9 mouse cellular contexts compared by ENCODE assay signal in genomic region chr5:142700842-142701589, GRCm38 (mm10). TPM values are rescaled to one million over a fixed set of nuclear protein-coding genes. Genes with fewer than 3 reads are reported as not detected.
DNase-seq lines count a peak whose midpoint lies in the region; ATAC-seq lines count a peak whose summit lies in the region.
"Had no signal": no experiment of that assay in that cellular context is flagged by ENCODE, and none has a peak within 500 bp of the region (broad histone marks: within the 10 kb centered on the region; RNA-seq: fewer than 3 reads in every experiment).

No protein-coding gene starts in this region.

- no peaks in the 10 kb centered on the region for H3K9me3 ChIP-seq in hindbrain, embryonic 15.5 days
- H3K9me3 ChIP-seq in liver, embryonic 16.5 days (replicated peaks; ENCODE audit: control insufficient read depth, low read length) = no peaks in the 10 kb centered on the region

- H3K9ac ChIP-seq in hindbrain, embryonic 15.5 days = 0 out of 2 replicates have a peak overlapping the region, but pooled peaks have one; percentile 11
- no peak overlapping the region for H3K9ac ChIP-seq in liver, embryonic 16.5 days (ENCODE audit: low read depth, low read length)

- peak; percentile 56 for ATAC-seq in hindbrain, embryonic 15.5 days (ENCODE audit: low FRiP score, low read depth)
- 0 out of 2 replicates have a peak, but pooled peaks have one; percentile 14 for ATAC-seq in liver, embryonic 16.5 days (ENCODE audit: low read depth)

- peaks cover 30% of the 10 kb centered on the region for H3K4me1 ChIP-seq in hindbrain, embryonic 15.5 days (replicated peaks)
- H3K4me1 ChIP-seq in liver, embryonic 16.5 days (ENCODE audit: control insufficient read depth, low read depth, low read length) = peaks cover 7% of the 10 kb centered on the region; the same call in 1 of the 2 replicates

- 0 out of 2 replicates have a peak, but pooled peaks cover 3% of the 10 kb centered on the region for H3K27me3 ChIP-seq in hindbrain, embryonic 15.5 days
- peaks cover 44% of the 10 kb centered on the region for H3K27me3 ChIP-seq in liver, embryonic 16.5 days (ENCODE audit: control insufficient read depth, insufficient read depth, low read depth, low read length)

- peak; percentile 72 for DNase-seq in cerebellum, adult 11 months
- DNase-seq in cerebellum, postnatal 4 days (ENCODE audit: low spot score in 2 of 2) = no peak
- DNase-seq in cerebellum, adult 18-20 months = peak; percentile 62 to 64
- peak; percentile 35 for DNase-seq in retina, embryonic 14.5 days (ENCODE audit: low spot score)
- no peak for DNase-seq in adrenal gland, adult 8-10 months
- DNase-seq in frontal cortex, adult 2 months (ENCODE audit: extremely low spot score in 1 of 2, low spot score in 1 of 2) = no peak

- H3K36me3 ChIP-seq in hindbrain, embryonic 15.5 days = peaks cover 10% of the 10 kb centered on the region
- no peaks in the 10 kb centered on the region for H3K36me3 ChIP-seq in liver, embryonic 16.5 days (ENCODE audit: control insufficient read depth, insufficient read depth)

- H3K4me2 ChIP-seq in hindbrain, embryonic 15.5 days = peak overlapping the region; percentile 81
- no peak overlapping the region for H3K4me2 ChIP-seq in liver, embryonic 16.5 days (ENCODE audit: low read depth, low read length)

- H3K27ac ChIP-seq in hindbrain, embryonic 15.5 days (replicated peaks) = no peak overlapping the region
- no peak overlapping the region for H3K27ac ChIP-seq in liver, embryonic 16.5 days (ENCODE audit: low read length)

- WGBS in hindbrain, embryonic 15.5 days = 12% methylated on average over 15 of the region's 15 CpGs
- WGBS in liver, embryonic 16.5 days (ENCODE audit: insufficient replicate concordance) = 7% methylated on average over 15 of the region's 15 CpGs

- peak overlapping the region; percentile 64 for H3K4me3 ChIP-seq in hindbrain, embryonic 15.5 days
- H3K4me3 ChIP-seq in liver, embryonic 16.5 days (ENCODE audit: low read depth, low read length) = no peak overlapping the region
- H3K4me3 ChIP-seq: myocyte had no signal

RNA-seq across cellular contexts. Expression of gene Slc29a4, which starts 8.7 kb away (rescaled TPM):
- polyA plus RNA-seq in hindbrain, embryonic 15.5 days (2015; fragmentation: Nextera tagmentation; extraction: Ambion mirVana) = 82.0 and 99.5 TPM in 2 replicates
- 0.09 and 0.21 TPM in 2 replicates for polyA plus RNA-seq in liver, embryonic 16.5 days (2015; fragmentation: Nextera tagmentation; extraction: Ambion mirVana)
- 10 to 100 TPM; 19.9 to 51.4 (median 32.9) TPM for total RNA-seq in adrenal gland, adult 8-10 months (2022)
- polyA plus RNA-seq in frontal cortex, adult 2 months (2012; rRNA removed) = 14.6 and 19.2 TPM in 2 replicates
- polyA plus RNA-seq: myocyte had no signal

Comparison
In these comparisons a context has a peak if more than half of its experiments do, and no peak if none do; other contexts are left out.
1. DNase-seq: peak in cerebellum, adult 11 months (single experiment), cerebellum, adult 18-20 months (2 of 2) and retina, embryonic 14.5 days (single experiment); none in cerebellum, postnatal 4 days (0 of 2), adrenal gland, adult 8-10 months (single experiment) and frontal cortex, adult 2 months (0 of 2).
2. RNA of gene Slc29a4, which starts 8.7 kb away (polyA plus RNA-seq): 82.0 to 99.5 TPM in hindbrain, embryonic 15.5 days and 14.6 to 19.2 TPM in frontal cortex, adult 2 months; 0.09 to 0.21 TPM in liver, embryonic 16.5 days; every median in the first group is over 10 times any median in the second.